Mouse (Mus musculus) testis, adult 2 months (tissue): ENCODE measurements around the gene Haus7.

Source experiments
- CTCF ChIP-seq: fragments of 200-500 bp; IDR thresholded peaks from 2 replicates; pipeline ENCODE4 v1.5.1; 2012; ENCODE audit warnings: low read depth, mild to moderate bottlenecking, inconsistent platforms, low read length, moderate library complexity; ENCODE audit not compliant: control insufficient read depth, insufficient read depth, insufficient replicate concordance
- POLR2A ChIP-seq: fragments of 200-500 bp; IDR thresholded peaks from 2 replicates; pipeline ENCODE4 v1.6.1; 2012; ENCODE audit warnings: low read depth, mild to moderate bottlenecking, inconsistent platforms, low read length, moderate library complexity; ENCODE audit not compliant: control insufficient read depth

DNA sequence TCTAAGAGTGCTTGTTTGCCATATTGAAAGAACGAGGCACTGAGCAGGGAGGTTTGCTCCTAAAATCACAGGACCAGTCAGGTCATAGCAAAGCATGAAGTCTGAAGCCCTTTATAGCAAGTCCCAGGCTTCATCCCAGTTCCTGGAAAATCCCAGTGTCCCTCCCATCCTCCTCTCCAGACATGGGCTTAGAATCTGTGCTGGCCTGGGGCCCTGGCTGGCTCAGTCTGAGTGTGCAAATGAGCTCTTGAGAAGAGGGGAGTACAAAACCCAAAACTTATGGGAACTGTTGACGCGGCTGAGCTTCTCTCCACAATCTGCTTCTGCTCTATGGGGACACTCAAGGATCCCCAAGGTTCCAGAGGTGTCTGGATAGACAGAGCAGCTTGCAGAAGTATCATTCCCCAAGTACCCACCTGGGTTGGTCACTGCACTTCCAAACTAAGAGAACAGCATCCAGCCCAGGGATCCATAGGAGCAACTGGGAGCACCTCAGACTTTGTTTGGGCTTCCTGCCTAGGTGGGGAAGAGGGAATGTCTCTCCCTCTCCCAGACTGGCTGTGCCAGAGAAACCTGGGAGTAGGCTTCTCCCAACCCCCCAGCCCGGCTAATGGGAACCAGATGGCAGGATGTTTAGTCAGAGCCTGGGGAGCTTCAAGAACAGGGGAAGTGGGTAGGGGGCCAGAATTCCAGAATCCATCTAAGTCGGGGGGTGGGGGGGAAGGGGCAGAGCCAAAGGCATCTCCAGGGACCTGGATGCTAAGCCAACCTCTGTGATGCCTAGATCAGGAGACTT lies 8.8 kb upstream of the Haus7 start:
- TF ChIP-seq CTCF: no peak
- no peak for TF ChIP-seq POLR2A
